Mouse (Mus musculus) right cerebral cortex, postnatal 36 days (tissue): ENCODE data around the gene Rims4.

Experiments used
- DNase-seq, 2 experiments: peaks; one replicate each; pipeline ENCODE4 v3.0.0; 2022; ENCODE audit warnings: low spot score in 2 of 2, mixed read lengths in 1 of 2

Rims4 gene

GRCm38 (mm10) chr2:163911826-163912444 lies 6.5 kb downstream of the Rims4 start:
- DNase-seq = peak; percentile 54 to 64

- DNase-seq = no peak
These were observed 8.9 kb downstream of the Rims4 start for GRCm38 (mm10) chr2:163909604-163910003.

- no peak for DNase-seq
These were observed 11.4 kb downstream of the Rims4 start for GRCm38 (mm10) chr2:163907131-163907530.

GRCm38 (mm10) chr2:163904323-163904722 lies 14.2 kb downstream of the Rims4 start:
- no peak for DNase-seq

- DNase-seq = no peak
These were observed 15.0 kb downstream of the Rims4 start for GRCm38 (mm10) chr2:163903461-163903860.

- DNase-seq = no peak
These were observed 16.0 kb downstream of the Rims4 start for GRCm38 (mm10) chr2:163902448-163902847.

- DNase-seq = no peak
These were observed 17.4 kb downstream of the Rims4 start for GRCm38 (mm10) chr2:163901043-163901442.

GRCm38 (mm10) chr2:163899910-163900411 lies 18.5 kb downstream of the Rims4 start:
- no peak for DNase-seq

- no peak for DNase-seq
These were observed 20.4 kb downstream of the Rims4 start for GRCm38 (mm10) chr2:163897988-163898535.

- no peak for DNase-seq
These were observed 21.5 kb downstream of the Rims4 start for GRCm38 (mm10) chr2:163897026-163897425.

- DNase-seq = no peak
These were observed 23.3 kb downstream of the Rims4 start for GRCm38 (mm10) chr2:163895156-163895555.

GRCm38 (mm10) chr2:163893446-163894370 lies 24.8 kb downstream of the Rims4 start:
- DNase-seq = no peak

GRCm38 (mm10) chr2:163891271-163891670 lies 27.2 kb downstream of the Rims4 start:
- no peak for DNase-seq

GRCm38 (mm10) chr2:163890586-163890985 lies 27.9 kb downstream of the Rims4 start:
- DNase-seq = no peak

- no peak for DNase-seq
These were observed 29.1 kb downstream of the Rims4 start for GRCm38 (mm10) chr2:163889411-163889810.

GRCm38 (mm10) chr2:163882859-163883652 lies 35.4 kb downstream of the Rims4 start:
- DNase-seq = peak in 1 of 2 experiments; percentile 32

- no peak for DNase-seq
These were observed 37.6 kb downstream of the Rims4 start for GRCm38 (mm10) chr2:163880891-163881290.

- DNase-seq = peak; percentile 43 to 56
These were observed 41.5 kb downstream of the Rims4 start for GRCm38 (mm10) chr2:163876830-163877498.

GRCm38 (mm10) chr2:163875484-163875883 lies 43.0 kb downstream of the Rims4 start:
- no peak for DNase-seq

GRCm38 (mm10) chr2:163874877-163875276 lies 43.6 kb downstream of the Rims4 start:
- DNase-seq = no peak

- no peak for DNase-seq
These were observed 46.6 kb downstream of the Rims4 start for GRCm38 (mm10) chr2:163871906-163872305.
